Mouse (Mus musculus) stomach, postnatal 0 days (tissue): ENCODE results near the gene Csrp2.

Experiments
- CTCF ChIP-seq: IDR thresholded peaks from 2 replicates; pipeline ENCODE4 v1.5.1; 2016; ENCODE audit warnings: antibody characterized with exemption, low read depth, mild to moderate bottlenecking, moderate library complexity
- EP300 ChIP-seq: optimal IDR thresholded peaks from 2 replicates; pipeline ENCODE3; 2016; ENCODE audit warnings: antibody characterized with exemption

DNA sequence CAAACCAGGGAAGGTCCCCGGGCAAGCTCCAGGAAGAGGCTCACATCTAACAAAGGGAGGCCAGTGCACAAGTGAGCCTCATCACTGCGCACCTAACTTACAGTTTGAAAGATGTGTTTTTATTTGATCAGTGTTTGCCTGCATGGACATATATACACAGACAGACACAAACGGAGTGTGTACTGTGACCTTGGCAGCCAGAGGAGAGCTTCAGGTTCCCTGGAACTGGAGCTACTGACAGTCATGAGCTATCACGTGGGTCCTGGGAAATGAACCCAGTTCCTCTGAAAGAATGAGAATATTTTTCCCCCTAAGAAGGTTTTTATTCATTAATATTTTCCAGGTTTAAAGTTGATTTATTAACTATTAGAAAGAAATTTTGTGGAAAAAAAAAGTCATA is 63.2 kb downstream of the Csrp2 start:
- TF ChIP-seq CTCF (no peak), EP300 (no peak)
